Mouse (Mus musculus): ENCODE measurements around the gene Ugt8a.

Ugt8a gene

DNA sequence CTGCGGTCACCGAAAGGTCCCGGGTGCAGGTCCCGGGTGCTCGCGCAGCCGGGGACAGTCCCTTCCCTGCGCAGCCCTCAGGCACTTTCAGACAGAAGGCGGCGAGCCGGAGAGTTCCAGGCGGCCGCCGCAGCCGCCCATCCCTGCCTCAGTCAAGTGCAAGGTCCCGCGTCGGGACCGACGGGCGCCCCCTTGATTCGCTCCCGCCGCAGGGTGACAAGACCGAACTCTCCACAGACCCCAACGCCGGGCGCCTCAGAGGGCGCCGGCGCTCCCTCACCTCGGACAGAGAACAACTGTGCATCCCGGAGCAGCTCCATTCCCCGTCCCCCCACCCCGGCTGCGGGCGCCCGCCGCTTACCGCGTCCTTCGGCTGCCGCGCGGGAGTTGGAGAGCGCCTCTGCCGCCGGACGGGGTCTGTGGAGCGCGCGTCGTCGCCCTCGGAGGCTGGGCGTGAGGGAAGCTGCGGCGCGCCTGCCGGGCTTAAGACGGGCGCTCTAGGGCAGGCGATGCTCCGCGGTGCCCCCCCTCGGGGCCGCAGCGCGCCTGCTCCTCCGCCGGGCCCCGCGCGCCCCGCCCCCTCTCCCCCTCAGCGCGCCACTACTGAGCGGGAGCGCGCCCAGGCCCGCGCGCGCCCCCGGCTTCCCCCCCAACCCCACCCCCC is at the start of gene Ugt8a:
Gene Ugt8a (minus strand): TSS at position 528 of the 664 bp plus-strand sequence.
- peak; percentile 8 to 45 for DNase-seq (ENCODE audit: low spot score in 2 of 2)

DNA sequence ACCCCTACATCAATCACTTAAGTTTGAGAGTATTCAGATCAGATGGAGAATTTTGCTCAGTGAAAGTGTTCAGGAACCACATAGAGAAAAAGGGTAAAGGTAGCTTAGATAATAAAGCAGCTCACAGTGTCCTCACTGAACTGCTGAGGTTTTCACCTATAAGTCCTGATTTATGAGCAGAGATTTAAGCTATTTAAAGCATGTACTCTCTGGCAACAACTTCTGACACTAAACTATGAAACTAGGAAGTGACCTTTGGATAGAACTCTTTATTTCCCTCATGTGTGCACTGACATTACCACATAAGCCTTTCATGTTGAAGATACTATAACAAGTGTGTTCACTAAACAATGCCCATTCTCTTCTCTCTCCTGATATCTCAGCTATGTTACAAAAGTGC is 48.2 kb upstream of the Ugt8a start:
- DNase-seq (ENCODE audit: low spot score in 2 of 2) = no peak

DNA sequence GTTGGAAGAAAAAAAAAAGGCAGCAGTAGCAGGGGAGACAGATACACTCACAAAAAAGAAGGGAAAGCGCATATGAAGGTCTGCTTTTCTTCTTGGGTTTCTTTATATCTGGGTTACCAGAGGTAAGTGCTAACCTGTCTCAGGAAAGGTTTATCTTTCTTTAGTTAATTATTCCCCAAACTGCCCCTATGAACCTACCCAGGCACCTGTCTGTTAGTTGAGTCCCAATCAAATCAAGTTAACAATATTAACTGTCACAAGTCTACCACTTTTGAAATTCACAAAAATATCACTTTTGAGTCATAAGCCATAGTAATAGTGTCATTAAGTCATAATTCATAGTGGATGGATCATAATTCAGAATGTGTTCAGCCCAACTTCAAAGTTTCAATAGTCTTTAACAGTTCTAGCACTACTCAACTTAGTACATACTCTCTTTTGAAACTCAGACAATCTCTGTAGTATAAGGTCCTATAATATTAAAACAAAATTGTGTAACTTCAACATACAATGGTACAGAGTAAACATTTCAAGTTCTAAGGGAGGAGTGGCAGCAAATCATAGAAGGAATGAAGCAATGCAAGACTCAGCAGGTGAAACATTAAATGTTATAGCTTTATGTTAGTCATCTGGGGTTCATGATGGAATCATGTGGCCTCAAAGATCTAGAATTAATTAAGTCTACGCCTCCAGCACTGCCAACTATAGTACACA is 45.4 kb upstream of the Ugt8a start:
- no peak for DNase-seq (ENCODE audit: low spot score in 2 of 2)

DNA sequence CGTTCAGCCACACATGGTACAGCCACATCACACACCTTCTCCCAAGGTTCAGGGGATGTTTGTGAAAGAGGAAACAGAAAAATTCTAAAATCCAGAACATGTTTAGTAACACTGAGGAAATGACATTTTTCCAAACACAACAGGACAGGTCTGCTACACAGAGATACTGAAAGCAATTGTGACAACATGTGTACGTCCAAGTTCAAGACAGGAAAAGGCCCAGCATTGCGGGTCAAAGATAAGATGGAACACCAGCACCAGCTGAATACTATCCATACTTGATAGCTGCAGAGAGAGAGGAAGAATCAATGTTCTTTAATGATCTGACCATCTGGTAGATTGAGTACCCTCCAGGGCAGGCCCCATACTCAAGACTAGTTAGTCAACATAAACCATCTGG is 41.1 kb upstream of the Ugt8a start:
- no peak for DNase-seq (ENCODE audit: low spot score in 2 of 2)

DNA sequence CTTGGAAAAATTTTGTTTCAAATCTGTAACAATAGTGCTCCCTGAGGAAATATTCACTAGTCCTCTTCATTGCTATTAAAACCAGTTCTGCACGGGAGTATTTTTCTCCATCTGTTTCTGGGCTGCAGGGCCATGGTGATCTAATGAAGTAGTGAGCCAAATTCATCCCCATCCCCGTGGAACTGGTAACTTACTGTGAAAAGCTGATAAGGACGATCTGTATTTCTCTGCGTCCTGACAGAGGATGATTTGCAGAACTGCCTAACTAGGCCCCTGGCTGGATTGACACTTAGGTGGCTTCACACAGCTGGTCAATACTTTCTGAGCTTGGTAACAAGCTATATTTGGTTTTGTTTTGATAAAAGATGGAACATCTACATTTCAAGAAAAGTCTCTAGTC is 37.5 kb upstream of the Ugt8a start:
- no peak for DNase-seq (ENCODE audit: low spot score in 2 of 2)

DNA sequence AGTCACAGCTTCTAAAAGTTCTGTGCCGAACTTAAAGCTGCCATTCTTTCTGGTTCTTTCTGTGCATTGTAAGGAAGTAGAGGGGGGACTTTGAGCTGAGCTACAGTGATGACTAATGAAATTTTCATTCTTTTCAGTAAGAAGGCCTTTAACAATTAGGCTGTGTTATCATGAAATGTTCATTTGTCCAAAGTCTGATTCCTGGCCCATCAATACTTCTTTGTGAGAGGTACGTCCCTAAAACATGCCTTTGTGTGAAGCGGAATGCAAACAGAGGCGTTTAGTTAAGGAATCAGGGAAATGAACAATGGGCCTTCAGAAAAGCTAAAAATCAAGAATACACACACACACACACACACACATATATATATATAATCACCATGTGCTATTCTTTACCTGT is 31.0 kb upstream of the Ugt8a start:
- DNase-seq (ENCODE audit: low spot score in 2 of 2) = no peak

DNA sequence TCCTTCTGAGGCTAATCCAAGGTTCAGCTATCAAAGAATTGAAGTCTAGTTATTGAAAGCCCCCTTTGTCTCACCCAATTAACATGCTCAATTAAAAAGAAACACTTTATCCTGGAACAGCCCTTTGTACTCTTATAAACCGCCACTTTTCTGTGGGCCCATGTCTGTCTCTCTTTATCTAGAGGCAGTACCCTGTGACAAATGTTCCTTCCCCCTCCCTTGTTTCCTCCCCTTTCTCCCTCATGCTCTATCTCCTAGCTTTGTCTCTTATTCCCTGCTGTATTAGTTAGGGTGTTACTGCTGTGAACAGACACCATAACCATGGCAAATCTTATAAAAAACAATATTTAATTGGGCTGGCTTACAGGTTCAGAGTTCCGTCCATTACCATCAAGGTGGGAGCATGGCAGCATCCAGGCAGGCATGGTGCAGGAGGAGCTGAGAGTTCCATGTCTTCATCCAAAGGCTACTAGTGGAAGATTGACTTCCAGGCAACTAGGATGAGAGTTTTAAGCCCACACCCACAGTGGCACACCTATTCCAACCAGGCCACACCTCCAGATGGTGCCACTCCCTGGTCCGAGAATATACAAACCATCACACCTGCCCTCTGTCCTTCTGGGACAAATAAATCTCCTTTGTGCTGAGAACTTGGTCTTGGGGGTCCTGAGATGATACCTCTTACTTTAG is 17.9 kb upstream of the Ugt8a start:
- no peak for DNase-seq (ENCODE audit: low spot score in 2 of 2)

- DNase-seq (ENCODE audit: low spot score in 2 of 2) = no peak
These were observed 16.5 kb upstream of the Ugt8a start for GRCm38 (mm10) chr3:125954881-125955280.

GRCm38 (mm10) chr3:125940811-125941210 is 2.4 kb upstream of the Ugt8a start:
- DNase-seq (ENCODE audit: low spot score in 2 of 2) = no peak

GRCm38 (mm10) chr3:125938756-125939109 is 314 bp upstream of the Ugt8a start:
- no peak for DNase-seq (ENCODE audit: low spot score in 2 of 2)

- DNase-seq (ENCODE audit: low spot score in 2 of 2) = peak; percentile 11 to 27
These were observed 805 bp downstream of the Ugt8a start for GRCm38 (mm10) chr3:125937536-125938091.

- no peak for DNase-seq (ENCODE audit: low spot score in 2 of 2)
These were observed 2.6 kb downstream of the Ugt8a start for GRCm38 (mm10) chr3:125935796-125936195.

DNA sequence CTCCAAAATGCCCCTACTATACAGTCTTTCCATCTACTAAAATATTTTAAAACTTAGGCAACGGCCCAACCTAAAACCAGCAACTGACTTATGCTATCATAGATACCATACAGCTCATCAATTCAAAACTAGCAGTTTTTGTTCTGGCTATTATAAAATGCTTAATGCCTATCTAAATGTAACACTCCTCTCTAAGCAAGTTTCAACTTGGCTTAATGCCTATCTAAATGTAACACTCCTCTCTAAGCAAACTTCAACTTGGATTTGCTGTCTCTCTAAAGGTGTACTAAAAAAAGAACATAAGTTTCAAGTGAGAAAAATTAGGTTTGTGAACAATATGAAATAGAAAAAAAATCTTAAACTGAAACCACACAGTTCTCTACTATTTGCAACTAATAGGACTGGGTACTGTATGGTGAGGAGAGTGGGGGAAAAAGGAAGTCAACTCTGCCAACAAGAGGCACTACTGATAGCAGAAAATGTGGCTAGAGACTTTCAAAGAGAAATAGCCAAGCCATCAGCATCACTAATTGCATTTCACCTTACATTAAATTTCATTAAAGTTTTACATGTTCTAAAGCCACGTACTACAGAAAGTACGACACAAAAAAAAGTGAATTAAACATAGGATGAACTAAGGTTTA is 5.7 kb downstream of the Ugt8a start:
- DNase-seq (ENCODE audit: low spot score in 2 of 2) = no peak

DNA sequence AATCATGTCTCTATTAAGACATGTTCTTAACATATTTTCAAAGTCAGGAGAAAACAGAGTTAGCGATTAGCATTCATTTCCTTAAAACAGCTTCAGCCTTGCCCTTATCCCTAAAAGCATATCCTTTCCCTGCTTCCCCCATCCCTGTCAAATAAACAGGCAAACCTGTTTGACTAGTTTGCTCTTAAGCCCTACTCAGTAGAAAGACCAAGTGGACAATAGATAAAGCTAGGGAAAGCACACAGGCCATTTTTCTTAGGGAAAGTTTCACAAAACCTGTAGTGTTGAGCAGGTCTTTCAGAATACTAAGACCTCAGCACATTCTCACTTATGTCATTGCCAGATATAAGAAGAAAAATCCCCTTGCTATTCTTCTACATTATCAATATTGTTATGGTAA is 7.4 kb downstream of the Ugt8a start:
- DNase-seq (ENCODE audit: low spot score in 2 of 2) = no peak

DNA sequence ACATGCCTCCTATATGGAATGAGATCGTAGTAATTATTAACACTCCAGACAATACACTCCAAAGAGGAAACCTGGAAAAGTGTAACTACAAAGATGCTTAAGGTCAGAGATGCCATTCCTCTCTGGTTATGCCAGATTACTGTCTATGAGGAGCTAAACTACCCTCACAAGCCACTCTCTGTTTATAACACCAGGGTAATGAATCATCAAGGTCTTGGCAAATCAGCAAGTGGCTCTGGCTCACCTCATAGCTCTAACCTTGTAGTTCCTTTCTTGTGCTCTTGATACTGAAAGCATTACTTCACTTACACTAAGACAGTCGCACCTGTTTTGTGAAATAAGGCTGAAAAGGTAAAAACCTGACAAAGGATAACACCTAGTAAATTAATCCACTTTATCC is 17.5 kb downstream of the Ugt8a start:
- DNase-seq (ENCODE audit: low spot score in 2 of 2) = no peak

DNA sequence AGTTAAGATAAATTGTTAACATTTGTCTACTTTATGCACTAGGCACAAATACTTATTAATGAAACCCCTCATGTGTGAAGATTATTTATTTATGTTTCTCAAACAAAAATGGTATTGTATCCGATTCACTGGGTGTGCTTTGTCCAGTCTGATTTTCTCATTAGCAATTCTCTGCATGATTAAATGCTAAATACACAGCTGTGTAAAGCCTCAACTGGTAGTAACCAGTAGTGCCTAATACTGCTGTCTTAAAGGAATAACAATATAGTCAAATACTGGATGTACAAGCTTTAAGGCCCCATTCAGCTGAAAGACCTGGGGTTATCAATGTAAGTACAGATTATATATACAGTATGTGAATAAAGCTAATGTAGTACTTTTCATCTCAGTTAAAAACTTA is 39.4 kb downstream of the Ugt8a start:
- no peak for DNase-seq (ENCODE audit: low spot score in 2 of 2)

GRCm38 (mm10) chr3:125887109-125887508 is 51.3 kb downstream of the Ugt8a start:
- DNase-seq (ENCODE audit: low spot score in 2 of 2) = no peak

DNA sequence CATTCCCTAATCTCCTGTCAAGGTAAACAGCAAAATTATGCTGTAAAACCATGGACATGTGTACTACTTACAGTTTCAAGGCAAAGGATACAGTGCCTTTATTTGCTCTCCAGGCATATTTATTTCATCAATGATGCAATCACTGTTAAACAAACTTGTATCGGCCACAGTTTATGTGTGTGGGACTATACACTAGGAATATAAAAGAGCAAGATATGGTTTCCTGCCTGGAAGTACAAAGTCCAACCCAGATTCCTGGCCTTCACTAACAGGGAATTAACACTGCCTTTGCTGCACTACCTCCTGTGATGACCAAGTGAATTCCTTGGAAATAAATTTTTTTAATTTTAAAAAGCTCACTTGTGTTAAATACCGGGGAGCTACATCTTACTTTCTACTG is 53.5 kb downstream of the Ugt8a start:
- DNase-seq (ENCODE audit: low spot score in 2 of 2) = no peak

DNA sequence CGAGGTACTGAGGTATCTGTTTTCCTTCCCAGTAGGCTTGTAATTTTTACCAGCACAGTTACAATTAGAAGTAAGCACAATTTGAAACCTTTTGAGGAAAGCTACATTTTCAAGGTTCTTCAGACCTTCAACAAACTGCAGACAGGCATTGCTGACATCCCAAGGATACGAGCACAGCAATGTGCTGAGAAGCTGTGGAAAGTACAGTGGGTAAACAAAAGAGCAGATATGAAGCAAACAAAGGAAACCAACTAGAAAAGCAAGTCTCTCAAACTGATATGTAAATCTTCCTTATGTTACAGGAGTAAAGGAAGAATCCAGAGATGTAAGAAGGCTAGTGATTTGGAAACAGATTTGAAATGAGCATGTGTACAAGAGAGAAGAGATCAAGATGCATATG is 54.0 kb downstream of the Ugt8a start:
- no peak for DNase-seq (ENCODE audit: low spot score in 2 of 2)

GRCm38 (mm10) chr3:125883009-125883408 is 55.4 kb downstream of the Ugt8a start:
- DNase-seq (ENCODE audit: low spot score in 2 of 2) = no peak

GRCm38 (mm10) chr3:125881835-125882234 is 56.6 kb downstream of the Ugt8a start:
- DNase-seq (ENCODE audit: low spot score in 2 of 2) = no peak

DNA sequence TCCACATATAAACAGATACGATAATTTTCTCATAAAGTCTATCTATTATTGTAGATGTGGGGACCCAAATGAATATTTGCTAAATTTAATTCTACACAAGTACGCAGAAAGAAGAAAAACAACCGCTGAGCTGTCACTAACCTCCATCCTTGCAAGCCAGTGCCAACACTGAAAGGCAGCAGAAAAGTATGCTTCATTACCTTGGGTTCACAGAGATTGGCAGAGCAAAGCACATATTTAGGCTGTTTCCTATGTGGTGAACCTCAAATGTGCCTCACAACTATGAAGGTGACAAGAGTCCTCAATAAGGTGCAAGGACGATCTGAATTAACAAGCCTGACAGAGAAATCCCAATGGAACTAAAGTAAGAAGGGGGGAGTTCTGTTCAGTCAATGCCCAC is 64.0 kb downstream of the Ugt8a start:
- DNase-seq (ENCODE audit: low spot score in 2 of 2) = no peak

Measured in spleen, postnatal 10 days (tissue).